Mouse (Mus musculus) heart, embryonic 10.5 days (tissue): Measurements from ENCODE around the gene Ssr2. TPM values are rescaled to one million over a fixed set of nuclear protein-coding genes. Genes with fewer than 3 reads are reported as not detected.
A peak's percentile ranks its signal among the peaks of the same experiment; 100 is the strongest.

Experiments
- DNase-seq: peaks from one replicate; pipeline ENCODE4 v3.0.0-alpha.2; 2017; ENCODE audit warnings: low spot score
- H3K27ac ChIP-seq: fragments of 300-500 bp; sonication (generic); 2 replicates; pipeline ENCODE4 v1.5.1; 2016; ENCODE audit warnings: mild to moderate bottlenecking
- H3K27me3 ChIP-seq: fragments of 300-500 bp; sonication (generic); 2 replicates; pipeline ENCODE4 v1.6.1; 2016; ENCODE audit warnings: mild to moderate bottlenecking; ENCODE audit not compliant: poor library complexity, insufficient read depth, severe bottlenecking
- H3K36me3 ChIP-seq: fragments of 300-500 bp; sonication (generic); 2 replicates; pipeline ENCODE4 v1.6.1; 2016; ENCODE audit warnings: mild to moderate bottlenecking, moderate library complexity
- H3K4me1 ChIP-seq: fragments of 300-500 bp; sonication (generic); 2 replicates; pipeline ENCODE4 v1.6.1; 2016; ENCODE audit warnings: mild to moderate bottlenecking
- H3K4me3 ChIP-seq: fragments of 300-500 bp; sonication (generic); 2 replicates; pipeline ENCODE4 v1.5.1; 2016; ENCODE audit warnings: mild to moderate bottlenecking, moderate library complexity
- H3K9me3 ChIP-seq: fragments of 300-500 bp; sonication (generic); 2 replicates; pipeline ENCODE4 v1.6.1; 2016; ENCODE audit warnings: mild to moderate bottlenecking, moderate library complexity
- WGBS: fragments of 180-500 bp; shearing (Covaris S2); methylation state at CpG from one replicate; pipeline ENCODE4 v1.1.7; 2016; 5-methylcytosine and 5-hydroxymethylcytosine counted together
- polyA plus RNA-seq: library from polyadenylated mRNA; unstranded; fragments of >200 nt; fragmentation: Nextera tagmentation; extraction: Ambion mirVana; gene quantifications from 2 replicates; pipeline ENCODE4 v1.2.1, GENCODE M21; 2016

Gene Ssr2
- polyA plus RNA-seq, 1 experiment from 2014 or later = 207 TPM

DNA sequence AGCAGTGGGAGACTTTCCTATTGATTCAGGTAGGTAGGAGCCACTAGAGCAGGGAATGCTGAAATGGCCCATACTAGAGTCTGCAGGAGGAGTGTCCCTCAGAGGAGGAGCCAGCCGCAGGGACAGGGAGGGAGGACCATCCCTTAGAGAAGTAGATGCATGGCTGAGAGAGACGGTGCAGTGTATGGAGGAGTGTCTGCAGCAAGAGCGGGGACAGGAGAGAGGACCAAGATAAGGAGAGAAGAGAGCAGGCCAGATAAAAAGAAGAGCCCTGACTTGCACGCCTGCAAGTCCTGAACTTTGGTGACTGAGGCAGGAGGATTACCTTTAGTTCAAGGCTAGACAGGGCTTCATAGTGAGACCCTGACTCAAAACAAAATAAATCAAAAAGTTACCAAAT, 51.4 kb downstream of the Ssr2 start:
- Histone ChIP-seq H3K36me3 (peaks cover 65% of the 10 kb centered on the region), H3K27ac (no peak overlapping the region), H3K4me1 (peaks cover 95% of the 10 kb centered on the region), H3K9me3 (no peaks in the 10 kb centered on the region), H3K27me3 (no peaks in the 10 kb centered on the region), H3K4me3 (no peak overlapping the region)
- no peak for DNase-seq
- WGBS = 13% methylated on average over 4 of the region's 4 CpGs

DNA sequence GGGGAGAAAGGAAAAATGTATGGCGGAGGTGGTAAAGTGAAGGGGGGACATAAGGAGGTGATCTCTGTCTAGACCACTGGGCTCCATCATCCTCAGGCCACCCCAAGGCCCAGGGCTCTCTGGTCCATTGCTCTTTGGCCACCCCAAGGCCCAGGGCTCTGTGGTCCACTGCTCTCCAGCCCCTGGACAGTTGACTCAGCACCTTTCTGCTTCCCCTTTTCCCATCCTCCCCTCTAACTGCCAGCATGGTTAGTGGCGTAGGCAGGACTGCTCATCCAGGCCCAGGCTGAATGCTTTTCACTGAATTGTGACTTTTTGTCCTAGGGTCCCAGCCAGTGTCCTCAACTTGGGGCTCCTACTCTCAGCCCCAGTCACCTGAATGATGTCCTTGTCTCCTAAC, 51.9 kb downstream of the Ssr2 start:
- DNase-seq = no peak
- H3K4me1 ChIP-seq = peaks cover 95% of the 10 kb centered on the region
- H3K27me3 ChIP-seq = no peaks in the 10 kb centered on the region
- no peaks in the 10 kb centered on the region for H3K9me3 ChIP-seq
- H3K27ac ChIP-seq = peak overlapping the region; percentile 64
- whole genome bisulfite sequencing = 81% methylated on average over 2 of the region's 2 CpGs
- peaks cover 69% of the 10 kb centered on the region for H3K36me3 ChIP-seq
- H3K4me3 ChIP-seq = no peak overlapping the region

DNA sequence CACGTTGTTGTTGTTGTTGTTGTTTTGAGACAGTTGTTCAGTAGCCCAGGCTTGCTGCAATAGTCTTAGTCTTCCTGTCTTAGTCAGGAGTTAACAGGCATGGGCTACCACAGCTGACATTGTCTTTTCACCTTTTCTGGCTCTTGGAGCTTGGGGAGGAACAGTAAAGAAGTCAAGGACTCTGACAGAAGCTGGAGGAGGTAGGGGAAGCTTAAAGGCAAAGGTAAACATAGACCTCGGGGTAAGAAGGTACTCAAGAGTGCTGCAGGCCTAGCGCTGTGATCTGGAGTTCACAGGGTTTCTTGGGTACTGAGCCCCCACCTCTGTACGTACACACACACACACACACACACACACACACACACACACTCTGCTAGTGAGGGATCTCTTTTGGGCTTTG, 53.1 kb downstream of the Ssr2 start:
- peaks cover 81% of the 10 kb centered on the region for H3K36me3 ChIP-seq
- DNase-seq = no peak
- 58% methylated on average over 4 of the region's 4 CpGs for WGBS
- H3K27me3 ChIP-seq = no peaks in the 10 kb centered on the region
- peak overlapping the region; percentile 59; the same call in 1 of the 2 replicates for H3K27ac ChIP-seq
- H3K4me1 ChIP-seq = peaks cover 90% of the 10 kb centered on the region
- no peaks in the 10 kb centered on the region for H3K9me3 ChIP-seq
- H3K4me3 ChIP-seq = no peak overlapping the region

GRCm38 (mm10) chr3:88629244-88629643, 53.6 kb downstream of the Ssr2 start:
- Histone ChIP-seq H3K27ac (peak overlapping the region; percentile 74), H3K36me3 (peaks cover 86% of the 10 kb centered on the region), H3K27me3 (no peaks in the 10 kb centered on the region), H3K9me3 (no peaks in the 10 kb centered on the region), H3K4me1 (peaks cover 86% of the 10 kb centered on the region), H3K4me3 (no peak overlapping the region; the same call in 1 of the 2 replicates)
- DNase-seq = no peak
- 67% methylated on average over 13 of the region's 13 CpGs for WGBS

GRCm38 (mm10) chr3:88630018-88630417, 54.3 kb downstream of the Ssr2 start:
- H3K36me3 ChIP-seq = peaks cover 89% of the 10 kb centered on the region
- no peak for DNase-seq
- H3K27ac ChIP-seq = peak overlapping the region; percentile 74; the same call in 1 of the 2 replicates
- no peaks in the 10 kb centered on the region for H3K9me3 ChIP-seq
- 40% methylated on average over 9 of the region's 9 CpGs for WGBS
- H3K4me3 ChIP-seq = 0 out of 2 replicates have a peak overlapping the region, but pooled peaks have one; percentile 20
- peaks cover 78% of the 10 kb centered on the region for H3K4me1 ChIP-seq
- no peaks in the 10 kb centered on the region for H3K27me3 ChIP-seq

DNA sequence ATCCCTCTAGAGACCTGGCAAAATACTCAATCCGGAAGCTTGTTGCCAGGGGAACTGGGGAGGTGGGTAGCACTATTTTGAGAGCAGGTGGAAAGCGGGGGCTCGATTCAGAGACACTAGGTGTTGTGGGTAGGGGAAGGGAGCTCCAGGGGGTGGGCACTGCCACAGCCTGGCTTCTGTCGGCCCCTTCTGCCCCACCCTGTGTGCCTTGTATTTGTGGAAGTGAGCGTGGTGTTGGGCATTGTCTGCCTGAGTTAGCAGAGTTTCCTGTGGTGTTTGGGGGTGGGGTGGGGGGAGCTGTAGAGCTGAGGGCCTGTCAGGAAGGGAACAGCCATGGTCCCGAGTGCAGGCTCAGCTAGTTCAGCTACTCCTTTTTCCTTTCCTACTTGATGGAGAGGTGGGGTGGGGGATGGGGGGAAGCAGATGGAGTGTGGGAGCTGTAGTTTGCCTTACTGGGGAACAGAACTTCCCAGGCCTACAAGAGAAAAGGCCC, 55.2 kb downstream of the Ssr2 start:
- DNase-seq = no peak
- 55% methylated on average over 6 of the region's 6 CpGs for WGBS
- H3K27me3 ChIP-seq = no peaks in the 10 kb centered on the region
- H3K9me3 ChIP-seq = no peaks in the 10 kb centered on the region
- H3K36me3 ChIP-seq = peaks cover 93% of the 10 kb centered on the region
- peaks cover 76% of the 10 kb centered on the region for H3K4me1 ChIP-seq
- no peak overlapping the region for H3K4me3 ChIP-seq
- H3K27ac ChIP-seq = peak overlapping the region; percentile 74

GRCm38 (mm10) chr3:88631921-88632587, 56.4 kb downstream of the Ssr2 start:
- Histone ChIP-seq H3K4me1 (peaks cover 73% of the 10 kb centered on the region), H3K27ac (peak overlapping the region; percentile 74; the same call in 1 of the 2 replicates), H3K9me3 (no peaks in the 10 kb centered on the region), H3K36me3 (peaks cover 96% of the 10 kb centered on the region), H3K4me3 (no peak overlapping the region), H3K27me3 (no peaks in the 10 kb centered on the region)
- no peak for DNase-seq
- WGBS = 73% methylated on average over 12 of the region's 12 CpGs

DNA sequence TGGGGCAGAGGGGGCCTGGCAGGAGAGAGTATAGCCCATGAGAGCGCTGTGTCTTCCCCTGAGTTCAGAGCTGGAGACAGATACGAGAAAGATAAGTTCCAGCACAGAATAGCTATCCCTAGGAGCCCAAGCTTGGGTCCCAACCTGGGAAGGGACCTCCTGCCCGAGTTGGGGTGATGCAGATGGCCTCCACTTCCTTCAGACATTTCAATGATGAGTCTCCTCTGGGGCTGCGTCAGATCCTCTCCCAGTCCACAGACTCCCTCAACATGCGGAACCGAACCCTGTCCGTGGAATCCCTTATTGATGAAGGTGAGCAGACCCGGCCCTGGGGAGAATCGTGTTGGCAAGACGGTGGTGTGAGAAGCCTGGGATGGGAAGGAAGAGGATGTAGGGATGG, 57.4 kb downstream of the Ssr2 start:
- Histone ChIP-seq H3K4me3 (no peak overlapping the region), H3K4me1 (peaks cover 65% of the 10 kb centered on the region), H3K9me3 (no peaks in the 10 kb centered on the region), H3K27ac (0 out of 2 replicates have a peak overlapping the region, but pooled peaks have one; percentile 19), H3K36me3 (peaks cover 99% of the 10 kb centered on the region), H3K27me3 (no peaks in the 10 kb centered on the region)
- no peak for DNase-seq
- 83% methylated on average over 10 of the region's 10 CpGs for WGBS

- peak overlapping the region; percentile 81; the same call in 1 of the 2 replicates for H3K27ac ChIP-seq
- 91% methylated on average over 19 of the region's 19 CpGs for WGBS
- DNase-seq = no peak
- no peaks in the 10 kb centered on the region for H3K27me3 ChIP-seq
- H3K4me3 ChIP-seq = no peak overlapping the region
- peaks cover 39% of the 10 kb centered on the region for H3K4me1 ChIP-seq
- H3K36me3 ChIP-seq = peaks cover 97% of the 10 kb centered on the region
- H3K9me3 ChIP-seq = no peaks in the 10 kb centered on the region
Observed at GRCm38 (mm10) chr3:88635506-88636275, 60.0 kb downstream of the Ssr2 start.

- Histone ChIP-seq H3K4me1 (peaks cover 30% of the 10 kb centered on the region), H3K27ac (peak overlapping the region; percentile 81), H3K27me3 (no peaks in the 10 kb centered on the region), H3K4me3 (no peak overlapping the region), H3K36me3 (peaks cover 95% of the 10 kb centered on the region), H3K9me3 (no peaks in the 10 kb centered on the region)
- 65% methylated on average over 8 of the region's 8 CpGs for WGBS
- DNase-seq = no peak
Observed at GRCm38 (mm10) chr3:88636555-88636986, 60.9 kb downstream of the Ssr2 start.

DNA sequence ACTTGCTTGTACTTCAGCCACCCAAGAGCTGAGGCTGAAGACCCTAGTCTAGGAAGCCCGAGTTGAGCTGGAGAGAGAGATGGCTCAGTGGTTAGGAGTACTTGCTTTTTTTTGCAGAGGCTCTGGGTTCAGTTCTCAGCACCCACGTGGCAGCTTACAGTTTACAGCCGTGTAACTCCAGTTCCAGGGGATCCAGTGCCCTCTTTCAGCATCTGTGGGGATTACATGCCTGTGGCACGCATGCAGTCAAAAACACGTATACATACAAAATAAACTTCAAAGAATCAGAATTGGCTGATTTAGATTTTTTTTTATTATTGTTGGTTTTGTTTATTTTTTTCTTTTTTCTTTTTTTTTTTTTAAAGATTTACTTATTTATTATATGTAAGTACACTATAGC, 61.5 kb downstream of the Ssr2 start:
- Histone ChIP-seq H3K9me3 (no peaks in the 10 kb centered on the region), H3K4me3 (no peak overlapping the region), H3K27me3 (no peaks in the 10 kb centered on the region), H3K4me1 (peaks cover 24% of the 10 kb centered on the region), H3K27ac (peak overlapping the region; percentile 81), H3K36me3 (peaks cover 95% of the 10 kb centered on the region)
- DNase-seq = no peak
- WGBS = 92% methylated on average over 5 of the region's 5 CpGs
